Mouse (Mus musculus) C2C12 (cell line): ENCODE measurements around the gene Tbc1d20.

Experiments used
- CEBPB ChIP-seq: IDR thresholded peaks from one replicate; pipeline ENCODE4 v1.6.1; 2011; ENCODE audit warnings: low read depth, mild to moderate bottlenecking, control low read depth, moderate library complexity
- CTCF ChIP-seq: IDR thresholded peaks from one replicate; pipeline ENCODE4 v1.5.1; 2011; ENCODE audit not compliant: control insufficient read depth, insufficient read depth, insufficient read length
- FOSL1 ChIP-seq: IDR thresholded peaks from one replicate; pipeline ENCODE4 v1.8.0; 2011; ENCODE audit warnings: mild to moderate bottlenecking, low read length; ENCODE audit not compliant: poor library complexity, insufficient read depth, severe bottlenecking
- MAX ChIP-seq: IDR thresholded peaks from one replicate; pipeline ENCODE4 v1.6.1; 2011; ENCODE audit warnings: mild to moderate bottlenecking, control low read depth
- MYOD1 ChIP-seq: IDR thresholded peaks from one replicate; pipeline ENCODE4 v1.6.1; 2011; ENCODE audit warnings: low read depth; ENCODE audit not compliant: control insufficient read depth, insufficient read length
- USF1 ChIP-seq: IDR thresholded peaks from one replicate; pipeline ENCODE4 v1.6.1; 2011; ENCODE audit warnings: low read depth, mild to moderate bottlenecking, control low read depth, moderate library complexity

DNA sequence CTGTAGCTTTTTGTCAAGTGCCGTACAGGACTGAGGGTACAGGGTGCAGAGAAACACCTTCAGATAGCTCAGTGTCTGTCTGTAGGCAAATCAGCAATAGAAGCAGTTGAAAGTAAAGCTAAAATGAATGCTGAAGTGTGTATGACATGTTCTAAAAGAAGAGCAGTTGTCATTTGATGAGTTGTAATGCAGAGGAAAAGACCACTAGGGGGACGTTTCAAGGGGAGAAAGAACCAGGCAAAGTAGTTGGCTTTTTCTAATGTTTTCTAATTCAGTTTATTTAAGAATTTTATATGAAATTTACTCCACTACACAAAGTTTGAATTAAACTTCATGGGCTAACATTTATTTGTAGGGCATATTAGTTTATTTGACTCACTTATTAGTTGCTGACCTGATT is 20.0 kb upstream of the Tbc1d20 start:
- TF ChIP-seq USF1 (no peak), CTCF (no peak), MYOD1 (no peak), CEBPB (no peak), MAX (no peak), FOSL1 (no peak)
